23 mouse cellular contexts compared by ENCODE assay signal in the genomic region with DNA sequence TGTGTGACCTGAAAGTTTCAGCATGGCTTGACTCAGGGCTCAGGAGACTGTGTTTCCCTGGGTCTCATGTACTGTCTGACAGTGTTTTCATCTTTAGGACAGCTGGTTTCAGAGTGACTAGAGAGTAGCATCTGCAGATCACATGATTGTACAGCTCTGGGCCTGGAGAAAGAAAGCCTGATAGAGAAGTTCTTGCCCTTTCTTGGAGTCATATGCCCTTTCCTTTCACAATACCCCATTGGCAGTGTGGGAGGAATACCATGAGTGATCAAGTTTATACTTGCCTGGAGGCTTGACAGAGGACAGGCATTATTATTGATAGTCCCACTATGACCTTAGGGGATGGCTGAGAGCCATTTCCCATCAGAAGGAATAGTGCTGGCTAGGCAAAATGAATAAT. TPM values are rescaled to one million over a fixed set of nuclear protein-coding genes. Genes with fewer than 3 reads are reported as not detected.
DNase-seq lines count a peak whose midpoint lies in the region; ATAC-seq lines count a peak whose summit lies in the region.
"Had no signal": no experiment of that assay in that cellular context is flagged by ENCODE, and none has a peak within 500 bp of the region (broad histone marks: within the 10 kb centered on the region; RNA-seq: fewer than 3 reads in every experiment).

No protein-coding gene starts in this region.

- H3K9ac ChIP-seq in hindbrain, embryonic 11.5 days (ENCODE audit: low read depth, low read length): no peak overlapping the region
- no peak overlapping the region for H3K9ac ChIP-seq in hindbrain, embryonic 13.5 days
- no peak overlapping the region for H3K9ac ChIP-seq in intestine, embryonic 16.5 days (ENCODE audit: low read depth, low read length)
- no peak overlapping the region for H3K9ac ChIP-seq in midbrain, embryonic 14.5 days (replicated peaks; ENCODE audit: low read length)
- H3K9ac ChIP-seq: forebrain, postnatal 0 days; heart, embryonic 15.5 days; liver, embryonic 15.5 days; lung, embryonic 15.5 days; midbrain, embryonic 13.5 days; neural tube, embryonic 15.5 days had no signal

- no peaks in the 10 kb centered on the region for H3K27me3 ChIP-seq in hindbrain, embryonic 11.5 days (ENCODE audit: control insufficient read depth, insufficient read depth, low read length)
- H3K27me3 ChIP-seq in hindbrain, embryonic 13.5 days: no peaks in the 10 kb centered on the region
- H3K27me3 ChIP-seq in intestine, embryonic 16.5 days (replicated peaks; ENCODE audit: control insufficient read depth, insufficient read depth, low read length): no peaks in the 10 kb centered on the region
- H3K27me3 ChIP-seq in midbrain, embryonic 14.5 days (ENCODE audit: control insufficient read depth, insufficient read depth, low read length): no peaks in the 10 kb centered on the region
- H3K27me3 ChIP-seq: heart, embryonic 15.5 days; lung, embryonic 15.5 days; midbrain, embryonic 13.5 days; neural tube, embryonic 15.5 days had no signal

- no peaks in the 10 kb centered on the region for H3K9me3 ChIP-seq in hindbrain, embryonic 11.5 days (ENCODE audit: control insufficient read depth, low read length)
- no peaks in the 10 kb centered on the region for H3K9me3 ChIP-seq in hindbrain, embryonic 13.5 days
- H3K9me3 ChIP-seq in intestine, embryonic 16.5 days (ENCODE audit: control insufficient read depth, low read length): no peaks in the 10 kb centered on the region
- no peaks in the 10 kb centered on the region for H3K9me3 ChIP-seq in midbrain, embryonic 14.5 days (ENCODE audit: control insufficient read depth, low read length)
- H3K9me3 ChIP-seq: heart, embryonic 15.5 days; limb, embryonic 10.5 days; liver, embryonic 15.5 days; lung, embryonic 15.5 days; midbrain, embryonic 13.5 days; neural tube, embryonic 15.5 days had no signal

- no peak overlapping the region for H3K27ac ChIP-seq in hindbrain, embryonic 11.5 days (ENCODE audit: low read depth, low read length)
- no peak overlapping the region for H3K27ac ChIP-seq in hindbrain, embryonic 13.5 days
- H3K27ac ChIP-seq in intestine, embryonic 16.5 days (ENCODE audit: low read length): no peak overlapping the region
- no peak overlapping the region for H3K27ac ChIP-seq in midbrain, embryonic 14.5 days (replicated peaks; ENCODE audit: low read depth, low read length)
- H3K27ac ChIP-seq: heart, embryonic 15.5 days; hindbrain, postnatal 0 days; kidney, postnatal 0 days; limb, embryonic 10.5 days; liver, embryonic 15.5 days; lung, embryonic 15.5 days; midbrain, embryonic 13.5 days; neural tube, embryonic 15.5 days had no signal

- peak; percentile 15 for DNase-seq in hindbrain, embryonic 11.5 days (ENCODE audit: low spot score)
- DNase-seq in A20 (ENCODE audit: low read depth, low spot score): peak; percentile 52
- peak; percentile 84 for DNase-seq in adipocyte (ENCODE audit: low spot score)
- DNase-seq in mesoderm, embryonic 11.5 days (ENCODE audit: low read depth, low spot score): peak; percentile 21
- DNase-seq in T-cell, adult 2 months (ENCODE audit: low spot score): no peak
- no peak for DNase-seq in midbrain, embryonic 14.5 days
- DNase-seq: cerebellum, adult 9-11 months; forebrain, postnatal 0 days; gastrocnemius, postnatal 14 days; heart, postnatal 36 days; kidney, adult 18-20 months; liver; spleen, adult 18-20 months had no signal

- H3K36me3 ChIP-seq in hindbrain, embryonic 11.5 days (ENCODE audit: control insufficient read depth, insufficient read depth, low read length): no peaks in the 10 kb centered on the region
- H3K36me3 ChIP-seq in hindbrain, embryonic 13.5 days: no peaks in the 10 kb centered on the region
- no peaks in the 10 kb centered on the region for H3K36me3 ChIP-seq in intestine, embryonic 16.5 days (ENCODE audit: control insufficient read depth, insufficient read depth, low read length)
- H3K36me3 ChIP-seq in midbrain, embryonic 14.5 days (ENCODE audit: control insufficient read depth, insufficient read depth, low read length): no peaks in the 10 kb centered on the region
- H3K36me3 ChIP-seq: heart, embryonic 15.5 days; limb, embryonic 10.5 days; liver, embryonic 15.5 days; lung, embryonic 15.5 days; midbrain, embryonic 13.5 days; neural tube, embryonic 15.5 days had no signal

- no peak overlapping the region for H3K4me3 ChIP-seq in hindbrain, embryonic 11.5 days (ENCODE audit: low read depth, low read length)
- H3K4me3 ChIP-seq in hindbrain, embryonic 13.5 days: no peak overlapping the region
- H3K4me3 ChIP-seq in intestine, embryonic 16.5 days (ENCODE audit: low read length): no peak overlapping the region
- H3K4me3 ChIP-seq in midbrain, embryonic 14.5 days (replicated peaks; ENCODE audit: low read depth, low read length): no peak overlapping the region
- H3K4me3 ChIP-seq: heart, embryonic 15.5 days; limb, embryonic 10.5 days; liver, embryonic 15.5 days; lung, embryonic 15.5 days; midbrain, embryonic 13.5 days; neural tube, embryonic 15.5 days had no signal

- no peak for ATAC-seq in hindbrain, embryonic 11.5 days (ENCODE audit: low FRiP score)
- no peak for ATAC-seq in hindbrain, embryonic 13.5 days (ENCODE audit: low FRiP score)
- no peak for ATAC-seq in intestine, embryonic 16.5 days
- no peak for ATAC-seq in midbrain, embryonic 14.5 days (ENCODE audit: low FRiP score, low TSS enrichment)
- ATAC-seq: forebrain, postnatal 0 days; hindbrain, postnatal 0 days; midbrain, embryonic 13.5 days had no signal

- H3K4me2 ChIP-seq in hindbrain, embryonic 11.5 days (replicated peaks; ENCODE audit: low read depth, low read length): no peak overlapping the region
- no peak overlapping the region for H3K4me2 ChIP-seq in hindbrain, embryonic 13.5 days
- H3K4me2 ChIP-seq in intestine, embryonic 16.5 days (ENCODE audit: low read depth, low read length): no peak overlapping the region
- H3K4me2 ChIP-seq in midbrain, embryonic 14.5 days (ENCODE audit: low read length): no peak overlapping the region
- H3K4me2 ChIP-seq: heart, embryonic 15.5 days; liver, embryonic 15.5 days; lung, embryonic 15.5 days; midbrain, embryonic 13.5 days; neural tube, embryonic 15.5 days had no signal

- no peaks in the 10 kb centered on the region for H3K4me1 ChIP-seq in hindbrain, embryonic 11.5 days (replicated peaks; ENCODE audit: control insufficient read depth, insufficient read depth, low read length)
- peaks cover 38% of the 10 kb centered on the region for H3K4me1 ChIP-seq in hindbrain, embryonic 13.5 days (replicated peaks)
- H3K4me1 ChIP-seq in intestine, embryonic 16.5 days (ENCODE audit: control insufficient read depth, insufficient read depth, low read length): 0 out of 2 replicates have a peak, but pooled peaks cover 3% of the 10 kb centered on the region
- H3K4me1 ChIP-seq in midbrain, embryonic 14.5 days (ENCODE audit: control insufficient read depth, insufficient read depth, low read length): peaks cover 30% of the 10 kb centered on the region
- H3K4me1 ChIP-seq: liver, embryonic 15.5 days had no signal

RNA-seq across cellular contexts. Expression of a gene that starts 6.4 kb away (rescaled TPM):
- polyA plus RNA-seq in hindbrain, embryonic 11.5 days (2014; fragmentation: Nextera tagmentation; extraction: Ambion mirVana): 33.8 and 38.7 TPM in 2 replicates
- polyA plus RNA-seq in hindbrain, embryonic 13.5 days (2015; fragmentation: Nextera tagmentation; extraction: Ambion mirVana): 30.0 and 32.6 TPM in 2 replicates
- polyA plus RNA-seq in intestine, embryonic 16.5 days (2015; fragmentation: Nextera tagmentation; extraction: Ambion mirVana): 4.3 and 4.9 TPM in 2 replicates
- polyA plus RNA-seq in midbrain, embryonic 14.5 days (2014; fragmentation: Nextera tagmentation; extraction: Ambion mirVana): 36.4 and 48.0 TPM in 2 replicates

RNA-seq across cellular contexts. Expression of a gene that starts 39.8 kb away (rescaled TPM):
- polyA plus RNA-seq in hindbrain, embryonic 11.5 days (2014; fragmentation: Nextera tagmentation; extraction: Ambion mirVana): 298 and 314 TPM in 2 replicates
- polyA plus RNA-seq in hindbrain, embryonic 13.5 days (2015; fragmentation: Nextera tagmentation; extraction: Ambion mirVana): 247 and 248 TPM in 2 replicates
- 264 and 267 TPM in 2 replicates for polyA plus RNA-seq in intestine, embryonic 16.5 days (2015; fragmentation: Nextera tagmentation; extraction: Ambion mirVana)
- polyA plus RNA-seq in midbrain, embryonic 14.5 days (2014; fragmentation: Nextera tagmentation; extraction: Ambion mirVana): 217 and 234 TPM in 2 replicates

Comparison
In these comparisons a context has a peak if more than half of its experiments do, and no peak if none do; other contexts are left out.
1. DNase-seq: peak in hindbrain, embryonic 11.5 days (single experiment), A20 (single experiment), adipocyte (single experiment) and mesoderm, embryonic 11.5 days (single experiment); none in T-cell, adult 2 months (single experiment) and midbrain, embryonic 14.5 days (single experiment).